ENCODE assay signal across 26 mouse cellular contexts in genomic region chr19:20558069-20558468, GRCm38 (mm10).
"Had no signal": no experiment of that assay in that cellular context is flagged by ENCODE, and none has a peak within 500 bp of the region (broad histone marks: within the 10 kb centered on the region; RNA-seq: fewer than 3 reads in every experiment).

No protein-coding gene starts in this region.

- H3K36me3 ChIP-seq: limb, embryonic 10.5 days; limb, embryonic 12.5 days; limb, embryonic 13.5 days; limb, embryonic 15.5 days; liver, embryonic 12.5 days; liver, embryonic 13.5 days; liver, embryonic 15.5 days; lung, embryonic 15.5 days; midbrain, embryonic 12.5 days; midbrain, embryonic 13.5 days; midbrain, embryonic 15.5 days had no signal

- H3K9me3 ChIP-seq: limb, embryonic 10.5 days; limb, embryonic 12.5 days; limb, embryonic 13.5 days; limb, embryonic 15.5 days; liver, embryonic 12.5 days; liver, embryonic 13.5 days; liver, embryonic 15.5 days; lung, embryonic 15.5 days; megakaryocyte, embryonic 14.5 days; midbrain, embryonic 12.5 days; midbrain, embryonic 13.5 days; midbrain, embryonic 15.5 days had no signal

- ATAC-seq: lung, postnatal 0 days; midbrain, embryonic 13.5 days; midbrain, embryonic 15.5 days; midbrain, embryonic 16.5 days had no signal

- DNase-seq: left cerebral cortex, postnatal 4 days; lung, adult 2 months; lung, embryonic 14.5 days; lung, postnatal 10 days; lung, postnatal 14 days; lung, postnatal 4 days; midbrain, embryonic 14.5 days had no signal

- H3K4me1 ChIP-seq: limb, embryonic 10.5 days; limb, embryonic 12.5 days; limb, embryonic 13.5 days; limb, embryonic 15.5 days; lung, embryonic 15.5 days; midbrain, embryonic 12.5 days; midbrain, embryonic 13.5 days; midbrain, embryonic 15.5 days had no signal

- H3K27me3 ChIP-seq: limb, embryonic 12.5 days; limb, embryonic 13.5 days; limb, embryonic 15.5 days; liver, embryonic 12.5 days; liver, embryonic 13.5 days; liver, embryonic 15.5 days; lung, embryonic 15.5 days; megakaryocyte, embryonic 14.5 days; midbrain, embryonic 12.5 days; midbrain, embryonic 13.5 days; midbrain, embryonic 15.5 days had no signal

- H3K9ac ChIP-seq: limb, embryonic 12.5 days; limb, embryonic 13.5 days; limb, embryonic 15.5 days; liver, embryonic 12.5 days; liver, embryonic 13.5 days; liver, embryonic 14.5 days; liver, embryonic 15.5 days; liver, postnatal 0 days; lung, embryonic 14.5 days; lung, embryonic 15.5 days; midbrain, embryonic 12.5 days; midbrain, embryonic 13.5 days; midbrain, embryonic 15.5 days had no signal

- H3K27ac ChIP-seq: left cerebral cortex, adult 2 months; limb, embryonic 10.5 days; limb, embryonic 12.5 days; limb, embryonic 13.5 days; limb, embryonic 15.5 days; liver, embryonic 12.5 days; liver, embryonic 13.5 days; liver, embryonic 14.5 days; liver, embryonic 15.5 days; lung, embryonic 15.5 days; macrophage; midbrain, embryonic 12.5 days; midbrain, embryonic 13.5 days; midbrain, embryonic 15.5 days had no signal

- H3K4me3 ChIP-seq: left cerebral cortex, adult 2 months; limb, embryonic 10.5 days; limb, embryonic 12.5 days; limb, embryonic 13.5 days; limb, embryonic 15.5 days; liver, embryonic 12.5 days; liver, embryonic 13.5 days; liver, embryonic 15.5 days; lung, embryonic 15.5 days; megakaryocyte, embryonic 14.5 days; midbrain, embryonic 12.5 days; midbrain, embryonic 13.5 days; midbrain, embryonic 15.5 days; myocyte had no signal
